Mouse (Mus musculus): ENCODE data around the gene Tmem37. TPM values are rescaled to one million over a fixed set of nuclear protein-coding genes. Genes with fewer than 3 reads are reported as not detected.
A peak's percentile ranks its signal among the peaks of the same experiment; 100 is the strongest.

Gene Tmem37
- polyA plus RNA-seq, 1 experiment from 2014 or later, result 121 TPM

DNA sequence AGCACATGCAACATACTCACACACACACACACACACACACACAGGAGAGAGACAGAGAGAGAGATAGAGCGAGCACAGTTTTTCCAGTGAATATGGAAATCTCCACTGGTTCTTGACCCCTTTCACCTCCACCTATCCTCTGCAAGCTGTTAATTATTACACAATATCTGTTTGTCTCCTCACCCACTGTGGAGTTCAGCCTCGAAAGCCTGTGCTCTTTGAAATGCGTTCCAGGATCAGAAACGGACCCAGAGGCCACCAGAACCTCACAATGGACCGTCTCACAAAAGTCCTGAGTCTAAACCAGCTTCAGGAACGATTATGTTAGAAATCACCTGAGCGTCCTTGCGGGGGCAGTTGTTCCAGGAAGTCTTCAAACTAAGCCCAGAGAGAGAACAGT lies 7.7 kb downstream of the Tmem37 start:
- 67% methylated on average over 8 of the region's 8 CpGs for WGBS
- Histone ChIP-seq H3K9me3 (ENCODE audit: low read length) (no peaks in the 10 kb centered on the region), H3K27ac (ENCODE audit: low read length) (no peak overlapping the region), H3K36me3 (ENCODE audit: insufficient read depth, low read length) (no peaks in the 10 kb centered on the region), H3K4me3 (ENCODE audit: low read depth, low read length) (no peak overlapping the region), H3K9ac (replicated peaks; ENCODE audit: low read depth) (no peak overlapping the region), H3K27me3 (replicated peaks; ENCODE audit: insufficient read depth, low read length) (no peaks in the 10 kb centered on the region), H3K4me2 (replicated peaks; ENCODE audit: low read depth, low read length) (no peak overlapping the region), H3K4me1 (ENCODE audit: insufficient read depth, low read depth, low read length) (peaks cover 3% of the 10 kb centered on the region; the same call in 1 of the 2 replicates)
- DNase-seq (ENCODE audit: low spot score), result no peak
- no peak for ATAC-seq
- no peak for TF ChIP-seq CTCF (IDR thresholded peaks at IDR 0.05)
- TF ChIP-seq EP300 (IDR thresholded peaks at IDR 0.05), result no peak

DNA sequence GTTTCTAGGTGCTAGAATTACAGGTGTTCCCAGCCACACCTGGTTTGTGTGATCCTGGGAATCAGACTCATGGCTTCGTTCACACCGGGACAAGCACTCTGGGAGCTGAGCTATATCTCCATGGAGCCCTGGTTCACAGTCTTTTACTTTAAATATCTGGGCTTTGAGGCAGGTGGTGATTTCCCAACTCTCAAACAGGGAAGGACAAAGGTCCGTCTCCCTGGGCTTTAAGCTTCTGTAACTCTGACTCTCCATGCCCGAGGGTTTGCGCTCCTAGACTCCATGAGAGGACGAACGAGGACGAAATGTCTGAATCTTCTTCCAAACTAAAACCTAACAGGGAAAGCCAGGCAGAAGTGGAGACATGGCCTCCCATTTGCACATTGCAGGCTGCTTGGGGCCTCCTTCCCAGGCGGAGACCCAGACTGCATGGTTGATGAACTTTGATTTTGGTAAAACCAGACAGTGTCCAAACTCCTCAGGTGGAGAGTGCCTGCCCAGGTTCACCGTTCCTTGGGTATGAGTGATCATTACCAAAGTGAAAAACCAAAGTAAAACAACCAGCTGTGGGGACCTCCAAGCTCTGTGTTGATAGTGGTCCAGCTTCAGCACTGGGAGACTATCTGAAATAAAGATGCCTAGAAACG lies 9.7 kb downstream of the Tmem37 start:
- no peaks in the 10 kb centered on the region for H3K36me3 ChIP-seq (ENCODE audit: insufficient read depth, low read length)
- no peaks in the 10 kb centered on the region for H3K27me3 ChIP-seq (replicated peaks; ENCODE audit: insufficient read depth, low read length)
- no peak overlapping the region for H3K4me2 ChIP-seq (replicated peaks; ENCODE audit: low read depth, low read length)
- no peak overlapping the region for H3K9ac ChIP-seq (replicated peaks; ENCODE audit: low read depth)
- H3K9me3 ChIP-seq (ENCODE audit: low read length), result no peaks in the 10 kb centered on the region
- 88% methylated on average over 11 of the region's 11 CpGs for WGBS
- no peak overlapping the region for H3K27ac ChIP-seq (ENCODE audit: low read length)
- TF ChIP-seq EP300 (IDR thresholded peaks at IDR 0.05) (no peak), CTCF (IDR thresholded peaks at IDR 0.05) (no peak)
- H3K4me1 ChIP-seq (ENCODE audit: insufficient read depth, low read depth, low read length), result 0 out of 2 replicates have a peak, but pooled peaks cover 3% of the 10 kb centered on the region
- DNase-seq (ENCODE audit: low spot score) (no peak), ATAC-seq (no peak)
- no peak overlapping the region for H3K4me3 ChIP-seq (ENCODE audit: low read depth, low read length)

DNA sequence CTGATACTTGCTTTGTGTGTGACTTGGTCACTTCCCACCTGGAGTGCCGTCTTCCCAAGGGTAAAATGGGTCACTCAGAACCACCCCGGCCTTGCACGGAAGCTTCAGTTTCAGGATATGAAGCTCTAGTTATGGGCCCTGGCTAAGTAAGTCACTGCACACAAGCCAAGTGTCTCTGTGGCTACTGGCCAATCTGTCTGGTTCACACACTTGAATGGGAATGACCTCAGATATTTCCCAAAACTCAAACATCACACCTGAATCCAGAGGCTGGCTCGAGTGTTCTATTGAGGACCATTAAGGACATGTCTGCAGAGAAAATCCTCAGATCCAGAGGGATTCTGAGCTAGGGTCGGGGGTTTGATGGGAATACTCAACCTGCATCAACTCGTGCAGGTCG lies 11.6 kb downstream of the Tmem37 start:
- 0 out of 2 replicates have a peak, but pooled peaks cover 3% of the 10 kb centered on the region for H3K4me1 ChIP-seq (ENCODE audit: insufficient read depth, low read depth, low read length)
- H3K9ac ChIP-seq (replicated peaks; ENCODE audit: low read depth), result no peak overlapping the region
- ATAC-seq (peak; percentile 42; the same call in 1 of the 2 replicates), DNase-seq (ENCODE audit: low spot score) (peak; percentile 43)
- H3K9me3 ChIP-seq (ENCODE audit: low read length), result no peaks in the 10 kb centered on the region
- WGBS, result 58% methylated on average over 7 of the region's 7 CpGs
- H3K4me3 ChIP-seq (ENCODE audit: low read depth, low read length), result no peak overlapping the region
- H3K4me2 ChIP-seq (replicated peaks; ENCODE audit: low read depth, low read length), result no peak overlapping the region
- H3K36me3 ChIP-seq (ENCODE audit: insufficient read depth, low read length), result no peaks in the 10 kb centered on the region
- H3K27me3 ChIP-seq (replicated peaks; ENCODE audit: insufficient read depth, low read length), result no peaks in the 10 kb centered on the region
- H3K27ac ChIP-seq (ENCODE audit: low read length), result no peak overlapping the region
- TF ChIP-seq EP300 (IDR thresholded peaks at IDR 0.05), result no peak
- TF ChIP-seq CTCF (IDR thresholded peaks at IDR 0.05), result no peak

DNA sequence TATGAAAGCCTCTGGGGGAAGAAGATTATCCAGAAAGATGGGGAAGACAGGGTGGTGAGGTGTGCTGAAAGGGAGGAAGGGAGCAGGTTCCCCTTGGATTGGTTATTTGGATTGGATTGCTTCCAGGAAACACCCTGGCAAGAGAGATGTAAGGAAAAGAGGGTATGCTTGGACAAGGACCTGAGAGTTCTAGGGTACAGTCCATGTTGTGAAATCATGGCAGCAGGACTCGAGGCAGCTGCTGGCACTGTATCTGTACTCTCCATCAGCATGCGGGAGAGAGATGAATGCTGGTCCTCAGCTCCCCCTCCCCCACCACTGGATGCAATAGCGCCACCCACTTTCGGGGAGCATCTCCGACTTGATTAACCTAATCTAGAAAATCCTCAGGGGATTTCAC lies 13.2 kb downstream of the Tmem37 start:
- Histone ChIP-seq H3K9me3 (ENCODE audit: low read length) (no peaks in the 10 kb centered on the region), H3K36me3 (ENCODE audit: insufficient read depth, low read length) (no peaks in the 10 kb centered on the region), H3K27me3 (replicated peaks; ENCODE audit: insufficient read depth, low read length) (no peaks in the 10 kb centered on the region), H3K4me2 (replicated peaks; ENCODE audit: low read depth, low read length) (no peak overlapping the region), H3K9ac (replicated peaks; ENCODE audit: low read depth) (no peak overlapping the region), H3K27ac (ENCODE audit: low read length) (no peak overlapping the region), H3K4me1 (ENCODE audit: insufficient read depth, low read depth, low read length) (peaks cover 6% of the 10 kb centered on the region; the same call in 1 of the 2 replicates), H3K4me3 (ENCODE audit: low read depth, low read length) (no peak overlapping the region)
- DNase-seq (ENCODE audit: low spot score) (no peak), ATAC-seq (no peak)
- TF ChIP-seq EP300 (IDR thresholded peaks at IDR 0.05) (no peak), CTCF (IDR thresholded peaks at IDR 0.05) (no peak)
- 67% methylated on average over 5 of the region's 5 CpGs for WGBS

DNA sequence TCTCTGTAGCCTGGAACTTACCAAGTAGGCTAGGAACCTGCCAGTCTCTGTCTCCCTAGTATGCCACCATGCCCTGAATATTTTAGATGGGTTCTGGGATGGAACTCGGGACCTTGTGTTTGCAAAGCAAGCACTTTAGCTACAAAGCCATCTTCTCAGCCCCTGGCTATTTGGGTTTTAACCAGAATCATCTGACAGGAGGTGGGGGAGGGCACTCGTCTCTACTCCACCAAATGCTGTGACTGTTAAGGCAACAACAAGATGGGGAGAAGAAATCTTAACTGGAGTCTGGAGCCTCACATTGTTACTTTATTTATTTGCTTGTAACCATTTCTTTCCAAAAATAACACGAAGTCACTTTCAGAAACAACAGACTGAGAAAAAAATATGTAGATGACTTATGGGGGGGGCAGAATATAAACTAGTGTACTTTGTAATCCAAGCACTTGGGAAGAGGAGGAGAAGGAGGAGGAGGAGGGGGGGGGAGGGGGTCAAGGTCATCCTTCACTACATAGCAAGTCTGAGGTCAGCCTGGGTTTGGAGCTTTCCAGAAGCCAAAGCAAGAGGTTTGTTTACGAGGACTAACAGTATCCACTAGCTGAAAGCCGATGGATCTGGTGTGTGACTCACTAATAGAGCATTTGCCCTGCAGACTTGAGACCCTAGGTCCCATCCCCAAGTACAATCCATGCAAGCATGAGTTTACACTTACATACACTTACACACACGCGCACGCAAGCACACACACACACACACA lies 16.0 kb downstream of the Tmem37 start:
- ATAC-seq (0 out of 2 replicates have a peak, but pooled peaks have one; percentile 6), DNase-seq (ENCODE audit: low spot score) (no peak)
- Histone ChIP-seq H3K4me3 (ENCODE audit: low read depth, low read length) (no peak overlapping the region), H3K9ac (replicated peaks; ENCODE audit: low read depth) (no peak overlapping the region), H3K4me2 (replicated peaks; ENCODE audit: low read depth, low read length) (no peak overlapping the region), H3K36me3 (ENCODE audit: insufficient read depth, low read length) (no peaks in the 10 kb centered on the region), H3K27me3 (replicated peaks; ENCODE audit: insufficient read depth, low read length) (no peaks in the 10 kb centered on the region), H3K27ac (ENCODE audit: low read length) (no peak overlapping the region), H3K4me1 (ENCODE audit: insufficient read depth, low read depth, low read length) (peaks cover 9% of the 10 kb centered on the region; the same call in 1 of the 2 replicates), H3K9me3 (ENCODE audit: low read length) (no peaks in the 10 kb centered on the region)
- WGBS, result 57% methylated on average over 8 of the region's 8 CpGs
- TF ChIP-seq EP300 (IDR thresholded peaks at IDR 0.05), result no peak
- TF ChIP-seq CTCF (IDR thresholded peaks at IDR 0.05), result no peak

GRCm38 (mm10) chr1:120057044-120057443 lies 16.8 kb downstream of the Tmem37 start:
- Histone ChIP-seq H3K4me2 (replicated peaks; ENCODE audit: low read depth, low read length) (no peak overlapping the region), H3K36me3 (ENCODE audit: insufficient read depth, low read length) (no peaks in the 10 kb centered on the region), H3K9me3 (ENCODE audit: low read length) (no peaks in the 10 kb centered on the region), H3K27ac (ENCODE audit: low read length) (no peak overlapping the region), H3K4me1 (ENCODE audit: insufficient read depth, low read depth, low read length) (peaks cover 9% of the 10 kb centered on the region; the same call in 1 of the 2 replicates), H3K9ac (replicated peaks; ENCODE audit: low read depth) (no peak overlapping the region), H3K4me3 (ENCODE audit: low read depth, low read length) (no peak overlapping the region), H3K27me3 (replicated peaks; ENCODE audit: insufficient read depth, low read length) (no peaks in the 10 kb centered on the region)
- WGBS, result 38% methylated on average over 14 of the region's 14 CpGs
- DNase-seq (ENCODE audit: low spot score) (peak; percentile 81), ATAC-seq (peak; percentile 9; the same call in 1 of the 2 replicates)
- TF ChIP-seq EP300 (IDR thresholded peaks at IDR 0.05) (no peak), CTCF (IDR thresholded peaks at IDR 0.05) (no peak)

Data from lung, postnatal 0 days (tissue).